Mouse (Mus musculus) heart, embryonic 15.5 days (tissue): Measurements from ENCODE around the gene Gabrr3. TPM values are rescaled to one million over a fixed set of nuclear protein-coding genes. Genes with fewer than 3 reads are reported as not detected.
"Not testable (repeated sequence)": the region's sequence is repeated elsewhere in the genome, so short reads cannot be mapped to it uniquely, and the experiment has no call there.

Source experiments
- ATAC-seq: fragments of 200-750 bp; cut with Nextera tagmentation; replicated peaks from 2 replicates; pipeline ENCODE4 v1.8.0; 2017; ENCODE audit warnings: low read depth, moderate TSS enrichment; ENCODE audit not compliant: insufficient number of reproducible peaks, insufficient read depth, low FRiP score
- H3K27ac ChIP-seq: fragments of 300-500 bp; sonication (generic); 2 replicates; pipeline ENCODE4 v1.5.1; 2015; ENCODE audit warnings: mild to moderate bottlenecking, inconsistent platforms
- H3K27me3 ChIP-seq: fragments of 300-500 bp; sonication (generic); 2 replicates; pipeline ENCODE4 v1.6.1; 2015; ENCODE audit warnings: inconsistent platforms
- H3K36me3 ChIP-seq: fragments of 300-500 bp; sonication (generic); 2 replicates; pipeline ENCODE4 v1.6.1; 2015; ENCODE audit warnings: mild to moderate bottlenecking, inconsistent platforms
- H3K4me1 ChIP-seq: fragments of 300-500 bp; sonication (generic); replicated peaks from 2 replicates; pipeline ENCODE4 v1.6.1; 2015; ENCODE audit warnings: inconsistent platforms
- H3K4me2 ChIP-seq: fragments of 300-500 bp; sonication (generic); 2 replicates; pipeline ENCODE4 v1.6.1; 2015; ENCODE audit warnings: inconsistent platforms, mild to moderate bottlenecking, moderate library complexity
- H3K4me3 ChIP-seq: fragments of 300-500 bp; sonication (generic); 2 replicates; pipeline ENCODE4 v1.5.1; 2015; ENCODE audit warnings: mild to moderate bottlenecking, inconsistent platforms
- H3K9ac ChIP-seq: fragments of 300-500 bp; sonication (generic); 2 replicates; pipeline ENCODE4 v1.6.1; 2015; ENCODE audit warnings: mild to moderate bottlenecking, inconsistent platforms
- H3K9me3 ChIP-seq: fragments of 300-500 bp; sonication (generic); replicated peaks from 2 replicates; pipeline ENCODE4 v1.6.1; 2016; ENCODE audit warnings: inconsistent platforms
- WGBS: fragments of 180-500 bp; shearing (Covaris S2); methylation state at CpG from one replicate; pipeline ENCODE4 v1.1.7; 2015; ENCODE audit warnings: mixed read lengths; 5-methylcytosine and 5-hydroxymethylcytosine counted together
- polyA plus RNA-seq: library from polyadenylated mRNA; unstranded; fragments of >200 nt; fragmentation: Nextera tagmentation; extraction: Ambion mirVana; gene quantifications from 2 replicates; pipeline ENCODE4 v1.2.1, GENCODE M21; 2015

Gabrr3 gene
- polyA plus RNA-seq, 1 experiment from 2014 or later, result not detected

DNA sequence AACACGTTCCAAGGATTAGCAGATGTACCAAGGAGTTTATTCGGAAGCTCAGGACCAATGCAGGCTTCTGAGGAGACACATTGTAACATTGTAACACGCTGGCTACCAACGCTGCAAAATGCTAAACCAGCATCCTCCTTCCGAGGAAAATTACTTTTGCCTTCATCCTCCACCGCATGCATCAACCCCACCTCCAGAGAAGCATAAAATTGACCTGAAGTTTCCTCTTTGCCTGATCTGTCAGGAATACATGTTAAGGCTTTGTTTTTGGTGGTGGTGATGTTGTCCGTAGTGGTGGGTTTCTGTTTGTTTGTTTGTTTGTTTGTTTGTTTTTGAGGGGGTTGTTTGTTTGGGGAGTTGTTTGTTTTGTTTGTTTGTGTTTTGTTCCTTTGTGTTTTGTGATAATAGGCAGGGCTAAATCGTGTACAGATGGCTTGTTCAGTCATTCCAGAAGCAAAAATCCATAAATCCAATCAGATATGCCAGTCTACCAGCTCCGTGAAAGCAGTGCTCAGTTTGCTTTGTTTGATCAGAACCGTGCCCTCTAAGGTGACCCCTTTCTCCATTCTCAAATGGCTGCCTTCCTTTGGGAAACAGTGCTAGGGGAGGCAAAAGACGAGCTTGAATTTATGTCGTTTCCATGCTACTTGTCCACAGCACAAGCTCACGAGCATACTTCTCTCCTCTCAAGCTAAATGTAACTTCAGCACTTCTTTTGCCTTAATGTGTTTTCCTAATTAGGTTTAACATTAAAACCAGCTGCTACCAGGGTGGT, 14.6 kb downstream of the Gabrr3 start:
- H3K9me3 ChIP-seq, result no peaks in the 10 kb centered on the region
- H3K4me3 ChIP-seq, result no peak overlapping the region
- ATAC-seq, result no peak
- no peak overlapping the region for H3K9ac ChIP-seq
- no peak overlapping the region for H3K27ac ChIP-seq
- whole genome bisulfite sequencing, result 61% methylated on average over 13 of the region's 13 CpGs
- H3K4me1 ChIP-seq, result no peaks in the 10 kb centered on the region
- no peak overlapping the region for H3K4me2 ChIP-seq
- H3K27me3 ChIP-seq, result no peaks in the 10 kb centered on the region
- no peaks in the 10 kb centered on the region for H3K36me3 ChIP-seq

DNA sequence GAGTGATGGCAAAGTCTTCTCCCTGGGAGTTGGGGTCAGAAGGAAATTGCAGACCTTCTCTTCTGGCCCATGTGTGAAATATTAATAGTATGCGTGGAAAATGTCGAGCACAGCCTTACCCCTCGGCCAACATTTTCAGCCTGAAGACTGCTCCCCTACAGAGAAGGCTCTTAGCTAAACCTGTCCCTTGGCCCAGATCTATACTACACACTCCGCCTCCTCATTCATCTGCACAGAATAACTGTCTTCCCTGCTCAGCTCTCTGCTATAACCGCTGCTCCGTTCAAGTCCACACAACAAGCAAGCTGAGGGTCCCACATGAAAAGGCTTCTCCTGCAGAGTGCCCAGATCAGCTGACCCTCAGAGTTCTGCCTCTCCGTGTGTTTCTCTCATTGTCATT, 20.8 kb downstream of the Gabrr3 start:
- Histone ChIP-seq H3K27me3 (no peaks in the 10 kb centered on the region), H3K4me1 (no peaks in the 10 kb centered on the region), H3K27ac (no peak overlapping the region), H3K4me3 (no peak overlapping the region), H3K4me2 (no peak overlapping the region), H3K36me3 (no peaks in the 10 kb centered on the region), H3K9ac (no peak overlapping the region), H3K9me3 (no peaks in the 10 kb centered on the region)
- WGBS, result 75% methylated on average over 7 of the region's 7 CpGs
- ATAC-seq, result no peak

DNA sequence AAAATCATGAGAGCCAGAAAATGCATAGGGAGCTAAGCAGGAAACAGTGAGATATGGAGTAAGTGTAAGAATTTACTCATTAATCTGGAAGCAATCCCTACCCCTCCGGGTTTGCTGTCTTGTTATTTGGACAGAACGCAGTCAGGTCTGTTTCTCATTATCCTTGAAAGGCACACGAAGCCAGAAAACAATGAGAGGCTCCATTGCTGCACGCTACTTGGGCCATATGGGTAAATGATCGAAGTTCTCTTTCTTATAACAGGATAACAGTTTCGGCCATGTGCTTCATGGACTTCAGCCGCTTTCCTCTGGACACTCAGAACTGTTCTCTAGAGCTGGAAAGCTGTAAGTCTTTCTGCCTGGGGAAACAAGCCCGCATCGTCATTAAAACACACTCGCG, 26.0 kb downstream of the Gabrr3 start:
- Histone ChIP-seq H3K27me3 (no peaks in the 10 kb centered on the region), H3K9me3 (no peaks in the 10 kb centered on the region), H3K27ac (no peak overlapping the region), H3K4me1 (no peaks in the 10 kb centered on the region), H3K4me3 (no peak overlapping the region), H3K4me2 (no peak overlapping the region), H3K36me3 (no peaks in the 10 kb centered on the region), H3K9ac (no peak overlapping the region)
- ATAC-seq, result no peak
- 73% methylated on average over 11 of the region's 11 CpGs for WGBS

DNA sequence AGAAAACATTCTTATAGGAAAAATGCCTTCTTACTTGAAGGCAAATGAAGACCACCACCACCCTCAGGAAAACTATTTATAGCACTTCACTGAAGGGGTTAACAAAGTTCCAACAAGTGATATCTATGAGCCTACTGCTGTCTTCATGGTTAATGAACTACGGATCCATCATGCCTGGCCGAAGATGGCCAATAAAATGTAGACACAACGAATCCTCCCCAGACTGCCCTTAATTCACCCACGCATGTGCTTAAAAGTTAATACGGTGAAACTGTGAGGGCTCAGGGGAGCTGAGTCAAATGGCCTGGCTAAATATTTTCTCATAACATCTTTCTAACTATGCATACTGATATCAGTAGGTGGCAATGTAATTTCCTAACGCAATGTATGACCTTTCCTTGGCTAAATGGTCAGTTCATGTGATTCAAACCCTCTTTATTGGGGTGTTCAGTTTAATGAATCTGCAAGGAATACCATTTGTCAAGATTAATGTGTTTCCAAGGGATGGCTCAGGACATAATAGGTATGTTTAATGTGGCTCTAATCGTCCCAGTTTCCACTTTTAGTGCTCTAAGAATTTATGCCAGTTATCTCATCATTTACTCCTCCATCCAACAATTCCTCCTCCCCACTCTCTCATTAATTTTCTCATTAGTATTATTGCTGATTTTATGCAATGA, 37.9 kb downstream of the Gabrr3 start:
- Histone ChIP-seq H3K9me3 (no peaks in the 10 kb centered on the region), H3K4me3 (no peak overlapping the region), H3K36me3 (no peaks in the 10 kb centered on the region), H3K27ac (no peak overlapping the region), H3K4me2 (no peak overlapping the region), H3K9ac (no peak overlapping the region), H3K27me3 (no peaks in the 10 kb centered on the region), H3K4me1 (no peaks in the 10 kb centered on the region)
- ATAC-seq, result no peak
- WGBS, result 80% methylated on average over 7 of the region's 7 CpGs

DNA sequence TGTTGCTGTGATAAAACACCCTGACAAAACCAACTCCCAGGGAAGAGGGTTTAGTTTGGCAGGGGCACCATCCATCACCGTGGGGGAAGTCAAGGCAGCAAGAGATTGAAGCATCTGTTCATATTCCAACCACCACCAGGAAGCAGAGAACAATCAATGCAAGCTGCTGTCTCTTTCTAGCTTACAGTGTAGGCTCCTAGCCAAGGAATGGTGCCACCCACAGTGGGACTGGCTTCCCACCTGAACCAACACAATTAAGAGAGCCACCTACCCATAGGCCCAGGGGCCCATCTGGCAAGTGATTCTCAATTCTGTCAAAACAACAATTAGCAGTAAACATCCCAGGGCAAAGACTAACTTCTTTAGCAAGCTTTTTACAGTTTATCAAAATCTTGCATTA, 41.0 kb downstream of the Gabrr3 start:
- Histone ChIP-seq H3K4me1 (no peaks in the 10 kb centered on the region), H3K4me2 (no peak overlapping the region), H3K9ac (no peak overlapping the region), H3K36me3 (no peaks in the 10 kb centered on the region), H3K27me3 (no peaks in the 10 kb centered on the region), H3K4me3 (no peak overlapping the region), H3K27ac (no peak overlapping the region), H3K9me3 (no peaks in the 10 kb centered on the region)
- WGBS, result 61% methylated on average over 1 of the region's 1 CpGs
- no peak for ATAC-seq

GRCm38 (mm10) chr16:59449092-59449491, 42.0 kb downstream of the Gabrr3 start:
- Histone ChIP-seq H3K9me3 (no peaks in the 10 kb centered on the region), H3K36me3 (no peaks in the 10 kb centered on the region), H3K27me3 (no peaks in the 10 kb centered on the region), H3K4me2 (no peak overlapping the region), H3K9ac (no peak overlapping the region), H3K4me1 (no peaks in the 10 kb centered on the region), H3K4me3 (no peak overlapping the region), H3K27ac (no peak overlapping the region)
- ATAC-seq, result no peak

DNA sequence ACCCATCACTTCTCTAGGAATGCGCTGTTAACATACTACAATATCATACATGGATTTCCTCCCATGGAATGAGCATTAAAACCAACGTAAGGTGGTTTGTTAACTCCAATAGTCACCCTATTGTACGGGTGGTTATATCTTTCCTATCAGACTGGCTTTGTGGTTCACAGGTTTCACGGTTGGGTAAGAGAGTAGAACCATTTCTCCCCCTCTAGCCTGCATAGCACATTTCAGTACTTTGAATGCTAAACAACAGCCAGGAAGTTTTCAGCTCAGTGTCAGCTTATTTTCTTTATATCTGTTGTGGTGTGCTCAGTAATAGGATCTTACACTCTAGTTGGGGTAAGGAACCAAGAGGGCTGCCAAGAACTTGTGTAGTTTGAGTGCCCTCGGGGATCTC, 44.7 kb downstream of the Gabrr3 start:
- H3K36me3 ChIP-seq, result no peaks in the 10 kb centered on the region
- ATAC-seq, result no peak

DNA sequence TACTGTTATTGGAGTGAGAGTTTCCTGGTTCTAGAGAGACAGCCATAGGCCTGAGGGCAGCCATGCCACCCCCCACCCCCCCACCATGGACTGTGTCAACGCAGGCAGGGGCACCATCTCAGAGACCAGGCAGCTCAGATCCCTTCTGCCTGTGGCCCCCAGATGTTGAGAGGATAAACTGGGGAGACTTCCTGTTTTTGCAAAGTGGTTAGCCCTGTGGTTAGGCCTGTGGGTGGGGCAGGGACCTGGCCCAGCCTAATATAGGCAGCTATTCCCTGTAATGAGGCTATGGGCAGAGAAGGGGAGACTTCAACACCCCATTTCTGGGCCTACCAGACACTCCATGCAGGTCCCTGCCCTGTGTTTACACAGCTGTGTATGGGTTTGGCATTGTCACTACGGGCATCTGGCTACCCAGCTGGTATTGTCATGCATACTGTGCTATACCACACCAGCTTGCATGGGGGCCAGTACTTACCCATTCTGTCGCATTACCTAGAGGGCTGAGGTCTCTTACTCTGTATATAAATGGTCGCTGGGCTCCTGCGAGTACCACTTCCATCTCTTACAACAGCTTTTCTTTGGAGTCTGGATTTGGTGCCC, 52.2 kb downstream of the Gabrr3 start:
- H3K4me1 ChIP-seq, H3K4me2 ChIP-seq, H3K9me3 ChIP-seq, H3K9ac ChIP-seq, H3K36me3 ChIP-seq, H3K27ac ChIP-seq, H3K4me3 ChIP-seq, H3K27me3 ChIP-seq, ATAC-seq: not testable (repeated sequence)
- 65% methylated on average over 5 of the region's 5 CpGs for WGBS

More for the DNA sequence above, 44.7 kb downstream of the Gabrr3 start:
- Histone ChIP-seq H3K9ac (no peak overlapping the region), H3K27me3 (no peaks in the 10 kb centered on the region), H3K4me2 (no peak overlapping the region), H3K27ac (no peak overlapping the region), H3K9me3 (no peaks in the 10 kb centered on the region), H3K4me1 (no peaks in the 10 kb centered on the region), H3K4me3 (no peak overlapping the region)
- WGBS, result 82% methylated on average over 5 of the region's 5 CpGs

GRCm38 (mm10) chr16:59463567-59463966, 56.4 kb downstream of the Gabrr3 start:
- H3K4me2 ChIP-seq, result no peak overlapping the region
- 67% methylated on average over 4 of the region's 4 CpGs for WGBS
- H3K4me3 ChIP-seq, result no peak overlapping the region
- no peak overlapping the region for H3K9ac ChIP-seq
- no peaks in the 10 kb centered on the region for H3K36me3 ChIP-seq
- H3K4me1 ChIP-seq, result no peaks in the 10 kb centered on the region
- ATAC-seq, result no peak
- no peaks in the 10 kb centered on the region for H3K27me3 ChIP-seq
- peaks cover 3% of the 10 kb centered on the region; the same call in 1 of the 2 replicates for H3K9me3 ChIP-seq
- no peak overlapping the region for H3K27ac ChIP-seq

DNA sequence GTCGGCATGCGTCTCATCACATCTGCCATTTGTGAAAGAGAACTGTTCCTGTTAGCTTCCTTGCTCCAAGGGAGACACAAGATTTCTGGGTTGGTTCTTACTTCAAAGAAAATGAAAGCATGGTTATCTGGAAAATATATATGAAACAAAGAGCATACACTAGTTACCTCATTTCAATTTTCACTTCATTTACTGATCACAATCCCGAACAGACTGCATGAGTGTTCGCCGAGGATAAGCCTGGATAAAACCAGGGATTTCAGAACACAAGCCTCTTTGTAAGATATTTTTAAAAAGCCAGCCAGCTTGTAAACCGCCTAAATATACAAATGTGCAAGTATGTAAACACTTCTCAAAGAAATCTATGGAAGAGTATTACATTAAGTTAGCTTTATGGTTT, 56.8 kb downstream of the Gabrr3 start:
- ATAC-seq, result no peak
- Histone ChIP-seq H3K27me3 (no peaks in the 10 kb centered on the region), H3K36me3 (no peaks in the 10 kb centered on the region), H3K4me3 (no peak overlapping the region), H3K4me1 (no peaks in the 10 kb centered on the region), H3K4me2 (no peak overlapping the region), H3K27ac (no peak overlapping the region), H3K9me3 (peaks cover 3% of the 10 kb centered on the region; the same call in 1 of the 2 replicates), H3K9ac (no peak overlapping the region)
- 87% methylated on average over 6 of the region's 6 CpGs for WGBS

GRCm38 (mm10) chr16:59469846-59470245, 62.7 kb downstream of the Gabrr3 start:
- no peak overlapping the region for H3K4me3 ChIP-seq
- no peak overlapping the region for H3K4me2 ChIP-seq
- H3K27ac ChIP-seq, result no peak overlapping the region
- WGBS, result 81% methylated on average over 1 of the region's 1 CpGs
- no peaks in the 10 kb centered on the region for H3K27me3 ChIP-seq
- H3K9ac ChIP-seq, result no peak overlapping the region
- peaks cover 7% of the 10 kb centered on the region for H3K4me1 ChIP-seq
- H3K9me3 ChIP-seq, result no peaks in the 10 kb centered on the region; the same call in 1 of the 2 replicates
- no peak for ATAC-seq
- no peaks in the 10 kb centered on the region for H3K36me3 ChIP-seq
